Mouse (Mus musculus): ENCODE measurements around the gene Mpzl1. TPM values are rescaled to one million over a fixed set of nuclear protein-coding genes. Genes with fewer than 3 reads are reported as not detected.

Gene Mpzl1
- total RNA-seq, 2 experiments from 2014 or later = 11.0 to 12.7 TPM

DNA sequence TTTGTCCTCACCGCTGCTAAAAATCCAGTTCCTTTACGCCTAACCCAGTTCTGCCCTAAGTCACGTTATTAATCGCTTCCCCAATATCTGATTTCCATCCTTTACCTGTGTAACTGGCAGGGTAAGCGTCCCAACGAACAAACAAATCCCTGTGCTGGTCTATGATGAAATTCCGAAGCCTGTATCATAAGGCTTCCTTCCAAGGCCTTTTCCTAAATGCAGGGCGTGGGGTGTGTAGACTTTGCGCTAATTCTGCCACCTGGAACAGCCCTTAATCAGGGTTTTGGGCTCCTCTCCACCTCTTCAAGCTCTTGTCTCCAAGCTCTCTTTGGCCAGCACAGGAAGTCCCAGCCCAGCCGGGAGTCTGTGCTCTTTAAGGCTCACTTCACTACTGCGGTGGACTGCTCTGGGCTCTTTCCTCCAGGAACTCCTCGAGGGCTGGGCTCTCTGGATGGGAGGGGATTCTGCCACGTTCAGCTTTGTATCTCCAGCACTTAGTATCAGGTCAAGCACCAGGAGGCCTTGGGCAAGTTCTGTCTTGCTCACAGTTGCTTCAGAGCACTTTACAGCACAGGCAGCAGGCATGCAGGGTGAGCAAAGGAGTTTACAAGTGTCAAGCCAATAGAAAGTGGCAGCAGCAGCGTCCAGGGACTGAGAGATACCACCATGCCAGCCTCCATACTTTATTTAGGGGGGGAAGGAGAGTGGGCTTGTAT lies 48.8 kb downstream of the Mpzl1 start:
- no peak for DNase-seq (ENCODE audit: low spot score in 2 of 2)

DNA sequence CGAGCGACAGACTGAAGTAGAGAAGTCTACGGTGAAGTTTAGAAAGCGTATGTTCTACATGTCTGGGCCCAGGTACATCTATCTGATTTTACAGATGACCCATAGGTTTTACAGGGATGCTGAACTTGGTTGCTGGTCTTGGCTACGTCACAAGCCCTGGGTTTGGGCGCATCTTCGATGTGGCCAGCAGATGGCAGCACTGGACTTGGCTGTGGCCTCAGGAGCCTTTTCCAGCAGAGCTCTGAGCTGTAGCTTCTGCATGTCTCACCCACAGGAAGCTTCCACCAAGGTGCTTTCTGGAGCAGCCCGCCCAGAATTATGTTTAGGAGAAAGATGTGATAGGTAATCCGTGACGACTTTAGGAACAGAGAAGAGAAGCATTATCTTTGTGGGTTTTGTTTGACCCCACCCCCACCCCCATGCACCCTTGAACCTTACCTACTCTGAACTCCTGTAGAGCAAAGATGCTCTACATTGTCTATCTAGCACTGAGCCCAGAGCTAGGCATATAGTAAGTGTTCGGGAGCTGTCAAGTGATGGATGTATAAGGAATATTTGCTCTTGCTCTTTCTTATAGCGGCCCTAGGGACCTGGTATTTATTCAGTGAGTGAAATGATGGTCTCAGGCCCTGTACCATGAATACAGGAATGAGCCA lies 50.7 kb downstream of the Mpzl1 start:
- DNase-seq (ENCODE audit: low spot score in 2 of 2) = peak; percentile 89 to 90

DNA sequence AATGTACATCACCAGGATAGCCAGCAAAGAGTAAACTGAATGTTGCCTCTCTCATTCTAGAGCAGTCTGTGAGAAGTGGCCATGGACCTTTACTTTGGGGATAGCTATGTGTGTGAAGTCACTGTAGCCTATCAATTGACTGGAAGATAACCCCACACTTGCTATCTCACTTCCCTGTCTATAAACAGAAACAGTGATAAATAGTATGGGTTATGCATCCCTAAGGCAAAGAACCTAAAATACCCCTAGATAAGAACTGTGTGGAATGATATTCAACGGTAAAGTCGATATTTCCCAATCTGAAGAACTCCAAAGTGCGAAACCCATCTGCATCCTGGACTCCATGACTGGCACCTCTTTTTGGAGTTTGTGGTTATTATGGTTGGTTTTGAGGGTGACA lies 53.1 kb downstream of the Mpzl1 start:
- DNase-seq (ENCODE audit: low spot score in 2 of 2) = no peak

DNA sequence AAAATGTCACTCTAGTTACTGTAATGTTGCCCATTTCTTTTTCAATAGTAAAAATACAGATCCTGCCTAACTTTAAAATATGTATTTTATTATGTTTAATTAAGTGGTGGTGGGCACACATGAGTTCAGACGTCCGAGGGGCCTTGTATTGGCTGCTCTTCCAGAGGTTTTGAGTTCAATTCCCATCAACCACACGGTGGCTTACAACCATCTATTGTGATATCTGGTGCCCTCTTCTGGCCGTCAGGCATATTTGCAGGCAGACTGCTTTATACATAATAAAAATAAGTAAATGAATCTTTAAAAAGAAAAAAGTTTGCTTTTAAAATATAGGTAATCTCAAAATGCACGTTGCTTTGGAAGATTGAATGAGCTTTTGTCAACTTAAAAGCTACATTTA lies 55.0 kb downstream of the Mpzl1 start:
- DNase-seq (ENCODE audit: low spot score in 2 of 2) = no peak

DNA sequence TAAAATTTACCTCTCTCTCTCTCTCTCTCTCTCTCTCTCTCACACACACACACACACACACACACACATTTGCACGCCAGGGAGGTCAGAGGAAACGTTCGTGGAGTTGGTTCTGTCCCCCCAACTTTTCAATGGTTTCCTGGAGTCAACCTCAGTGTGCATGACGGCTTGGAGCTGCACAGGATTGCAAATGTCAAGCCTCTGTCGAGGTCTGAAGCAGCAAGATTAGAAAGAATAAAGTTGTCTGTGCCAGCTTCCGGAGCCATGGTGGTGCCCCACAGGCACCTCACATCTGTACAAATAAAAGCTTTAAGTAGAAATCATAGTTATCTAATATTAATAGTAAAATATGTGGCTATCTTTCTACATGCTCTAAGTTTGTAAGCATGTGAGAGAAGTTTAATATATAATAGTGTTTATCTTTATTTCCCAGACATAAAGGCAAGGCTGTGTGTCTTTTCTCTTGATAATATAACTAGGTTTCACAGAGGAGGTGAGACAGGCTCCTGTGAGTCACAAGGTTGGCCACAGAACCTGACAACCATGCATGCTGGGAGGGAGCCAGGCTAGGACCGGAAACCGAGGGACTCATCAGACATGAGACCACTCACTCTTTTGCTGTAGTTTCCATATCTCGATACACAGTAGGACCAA lies 57.8 kb downstream of the Mpzl1 start:
- DNase-seq (ENCODE audit: low spot score in 2 of 2) = no peak

DNA sequence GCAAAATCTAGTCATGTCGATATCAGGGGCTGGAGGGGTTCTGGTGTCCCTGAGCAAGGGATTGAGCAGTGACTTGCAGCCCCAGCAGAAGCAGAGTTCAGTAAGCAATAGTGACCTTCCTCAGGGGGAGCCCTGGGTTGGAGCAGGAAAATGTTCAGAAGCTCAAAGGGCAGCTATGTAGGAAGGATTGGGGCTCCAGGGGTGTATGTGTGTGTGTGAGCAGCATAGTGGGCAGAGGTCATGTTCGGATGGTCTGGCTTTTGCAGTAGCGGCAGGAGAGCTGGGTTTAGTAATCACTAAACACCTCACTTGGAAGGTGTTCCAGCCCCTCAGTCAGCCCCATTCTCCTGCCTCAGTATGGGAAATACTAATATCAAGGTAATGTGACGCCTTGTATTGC lies 58.3 kb downstream of the Mpzl1 start:
- no peak for DNase-seq (ENCODE audit: low spot score in 2 of 2)

DNA sequence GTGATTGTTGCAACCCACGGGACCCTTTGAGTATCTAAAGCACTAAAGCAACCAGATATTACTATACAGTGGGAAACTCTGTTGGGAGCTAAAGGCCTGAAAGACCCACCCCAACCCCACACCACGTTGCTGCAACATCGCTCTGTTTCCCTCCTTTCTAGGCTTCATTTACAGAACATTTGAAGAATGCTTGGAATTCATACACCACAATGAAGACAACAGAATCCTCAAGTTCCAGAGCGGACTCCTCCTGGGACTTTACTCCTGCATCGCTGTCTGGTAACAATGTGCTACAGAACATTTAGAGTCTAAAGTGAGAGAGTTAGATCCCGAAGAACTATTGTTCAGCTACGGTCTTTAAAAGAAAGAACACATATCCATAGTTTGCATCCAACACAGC lies 66.9 kb downstream of the Mpzl1 start:
- DNase-seq (ENCODE audit: low spot score in 2 of 2) = no peak

DNA sequence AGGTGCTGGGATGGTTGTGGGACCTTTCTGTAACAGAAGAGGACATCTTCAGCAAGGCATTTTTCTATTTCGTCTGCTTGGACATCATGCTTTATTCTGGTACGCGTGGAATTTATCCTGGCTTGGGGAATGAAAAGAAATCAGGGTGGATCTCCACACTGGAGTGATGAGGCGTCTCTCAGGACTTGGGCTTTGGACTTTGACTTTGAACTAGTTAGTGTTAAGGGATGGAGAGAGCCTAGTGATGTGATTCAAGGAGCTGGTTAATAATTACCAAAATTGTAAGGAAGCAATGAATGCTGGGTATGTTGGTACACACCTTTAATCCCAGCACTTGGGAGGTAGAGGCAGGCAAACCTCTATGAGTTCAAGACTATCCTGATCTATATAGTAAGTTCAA lies 69.1 kb downstream of the Mpzl1 start:
- no peak for DNase-seq (ENCODE audit: low spot score in 2 of 2)

DNA sequence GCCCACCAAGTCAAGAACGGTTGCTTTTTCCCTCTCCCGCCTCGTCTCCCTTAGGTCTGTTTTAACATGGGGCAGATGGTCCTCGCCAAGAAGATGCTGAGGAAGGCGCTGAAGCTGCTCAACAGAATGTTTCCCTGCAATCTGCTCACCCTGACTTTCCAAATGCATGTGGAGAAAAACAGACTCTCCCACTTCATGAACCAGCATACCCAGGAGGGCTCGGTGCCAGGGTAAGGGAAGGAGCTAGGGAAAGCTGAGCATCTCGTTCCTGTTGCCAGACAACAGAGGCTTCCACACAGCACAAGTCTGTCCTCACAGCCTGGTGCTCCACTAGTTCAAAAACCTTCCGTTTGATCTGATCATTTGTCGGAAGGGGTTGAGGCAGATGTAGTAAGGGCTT lies 75.3 kb downstream of the Mpzl1 start:
- no peak for DNase-seq (ENCODE audit: low spot score in 2 of 2)

DNA sequence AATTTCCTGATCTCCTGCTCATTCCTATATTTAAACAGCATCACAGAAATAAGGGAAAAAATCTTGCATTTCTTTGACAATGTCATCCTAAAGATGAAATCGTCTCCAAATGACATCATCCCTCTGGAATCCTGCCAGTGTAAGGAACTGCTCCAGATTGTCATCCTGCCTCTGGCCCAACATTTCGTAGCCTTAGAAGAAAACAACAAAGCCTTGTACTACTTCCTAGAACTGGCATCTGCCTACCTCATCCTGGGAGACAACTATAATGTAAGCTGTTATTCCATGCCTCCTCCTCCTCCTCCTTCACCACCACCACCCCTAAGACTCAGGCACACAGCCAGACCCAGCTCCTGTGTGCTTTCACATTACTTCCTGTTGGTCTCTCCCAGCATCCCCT lies 77.6 kb downstream of the Mpzl1 start:
- no peak for DNase-seq (ENCODE audit: low spot score in 2 of 2)

Other genes with a start within 250 kb of the Mpzl1 start
- 10 to 100 TPM; 32.5 to 40.6 TPM for gene Dcaf6, start 174.1 kb downstream of the Mpzl1 start, total RNA-seq (2021)
- gene Mpc2, start 173.9 kb downstream of the Mpzl1 start, total RNA-seq (2021) = 100 to 1,000 TPM; 231 to 456 TPM
- gene Adcy10, start 149.4 kb downstream of the Mpzl1 start, total RNA-seq (2021) = 1 to 10 TPM; 1.5 to 3.8 TPM
- 10 to 100 TPM; 13.5 to 15.2 TPM for gene Rcsd1, start 75.2 kb upstream of the Mpzl1 start, total RNA-seq (2021)
- gene Creg1, start 129.2 kb upstream of the Mpzl1 start, total RNA-seq (2021) = 10 to 100 TPM; 68.6 to 77.2 TPM
- gene Cd247, start 154.1 kb upstream of the Mpzl1 start, total RNA-seq (2021) = under 1 TPM; 0.20 to 0.74 TPM

Measured in adrenal gland, adult 18-20 months (tissue).